Mouse (Mus musculus): ENCODE data around the gene Olfr403.
"Not testable (repeated sequence)": the region's sequence is repeated elsewhere in the genome, so short reads cannot be mapped to it uniquely, and the experiment has no call there.

The Olfr403 gene

GRCm38 (mm10) chr11:74185949-74186348, at the start of gene Olfr403:
Gene Olfr403 (plus strand): TSS chr11:74186249.
- DNase-seq = no peak

GRCm38 (mm10) chr11:74140001-74140400, 46.0 kb upstream of the Olfr403 start:
- not testable (repeated sequence) for DNase-seq

GRCm38 (mm10) chr11:74145866-74146265, 40.2 kb upstream of the Olfr403 start:
- no peak for DNase-seq

- no peak for DNase-seq
Measured at GRCm38 (mm10) chr11:74153229-74153628, 32.8 kb upstream of the Olfr403 start, which contains the start of gene Olfr402. Gene Olfr402 (plus strand): TSS chr11:74153529.

GRCm38 (mm10) chr11:74168771-74169170, 17.3 kb upstream of the Olfr403 start:
- DNase-seq = no peak

- DNase-seq = no peak
Measured at GRCm38 (mm10) chr11:74183168-74183567, 2.9 kb upstream of the Olfr403 start.

GRCm38 (mm10) chr11:74183745-74184144, 2.3 kb upstream of the Olfr403 start:
- DNase-seq = no peak

GRCm38 (mm10) chr11:74211279-74211678, 25.2 kb downstream of the Olfr403 start, which contains the start of gene Olfr43:
Gene Olfr43 (minus strand): TSS chr11:74211379.
- DNase-seq = no peak

- DNase-seq = no peak
Measured at GRCm38 (mm10) chr11:74241201-74241600, 55.2 kb downstream of the Olfr403 start.
